Mouse (Mus musculus) midbrain, embryonic 13.5 days (tissue): ENCODE results near the gene Gli2. TPM values are rescaled to one million over a fixed set of nuclear protein-coding genes. Genes with fewer than 3 reads are reported as not detected.
A peak's percentile ranks its signal among the peaks of the same experiment; 100 is the strongest.

Experiments used
- ATAC-seq: fragments of 200-750 bp; cut with Nextera tagmentation; 2 replicates; pipeline ENCODE4 v1.8.0; 2017; ENCODE audit warnings: mild to moderate bottlenecking, moderate TSS enrichment, moderate library complexity
- H3K27ac ChIP-seq: fragments of 300-500 bp; sonication (generic); 2 replicates; pipeline ENCODE4 v1.5.1; 2015; ENCODE audit warnings: inconsistent platforms, mild to moderate bottlenecking, moderate library complexity
- H3K27me3 ChIP-seq: fragments of 300-500 bp; sonication (generic); 2 replicates; pipeline ENCODE4 v1.6.1; 2015; ENCODE audit warnings: mild to moderate bottlenecking, inconsistent platforms
- H3K36me3 ChIP-seq: fragments of 300-500 bp; sonication (generic); 2 replicates; pipeline ENCODE4 v1.6.1; 2015; ENCODE audit warnings: mild to moderate bottlenecking, inconsistent platforms
- H3K4me1 ChIP-seq: fragments of 300-500 bp; sonication (generic); replicated peaks from 2 replicates; pipeline ENCODE4 v1.6.1; 2015; ENCODE audit warnings: inconsistent platforms
- H3K4me2 ChIP-seq: fragments of 300-500 bp; sonication (generic); replicated peaks from 2 replicates; pipeline ENCODE4 v1.6.1; 2015; ENCODE audit warnings: moderate library complexity, mild to moderate bottlenecking, inconsistent platforms
- H3K4me3 ChIP-seq: fragments of 300-500 bp; sonication (generic); replicated peaks from 2 replicates; pipeline ENCODE4 v1.5.1; 2015; ENCODE audit warnings: mild to moderate bottlenecking, inconsistent platforms
- H3K9ac ChIP-seq: fragments of 300-500 bp; sonication (generic); replicated peaks from 2 replicates; pipeline ENCODE4 v1.6.1; 2015; ENCODE audit warnings: mild to moderate bottlenecking, inconsistent platforms
- H3K9me3 ChIP-seq: fragments of 300-500 bp; sonication (generic); 2 replicates; pipeline ENCODE4 v1.6.1; 2016; ENCODE audit warnings: mild to moderate bottlenecking, inconsistent platforms
- WGBS: fragments of 180-500 bp; shearing (Covaris S2); methylation state at CpG from one replicate; pipeline ENCODE4 v1.1.7; 2015; 5-methylcytosine and 5-hydroxymethylcytosine counted together
- polyA plus RNA-seq: library from polyadenylated mRNA; unstranded; fragments of >200 nt; fragmentation: Nextera tagmentation; extraction: Ambion mirVana; gene quantifications from 2 replicates; pipeline ENCODE4 v1.2.1, GENCODE M21; 2015

Gli2 gene
- polyA plus RNA-seq, 1 experiment from 2014 or later, result 3.9 TPM

DNA sequence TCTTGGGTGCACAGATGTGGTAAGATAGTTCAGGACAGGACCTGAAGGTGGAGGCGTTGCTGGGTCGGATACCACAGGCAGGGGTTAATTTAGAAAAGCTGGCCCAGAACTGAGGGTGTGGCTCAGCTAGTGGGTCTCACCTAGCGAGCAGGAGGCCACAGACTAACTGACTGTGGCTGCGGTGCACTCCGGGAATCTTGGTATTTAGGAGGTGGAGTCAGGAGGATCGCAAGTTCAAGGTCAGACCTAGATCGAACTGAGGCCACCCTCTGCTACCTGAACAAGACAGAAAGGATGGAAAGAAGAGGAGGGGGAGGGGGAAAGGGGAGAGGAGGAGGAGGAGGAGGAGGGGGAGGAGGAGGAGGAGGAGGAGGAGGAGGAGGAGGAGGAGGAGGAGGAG lies 22.1 kb upstream of the Gli2 start:
- no peaks in the 10 kb centered on the region for H3K9me3 ChIP-seq
- no peak overlapping the region for H3K9ac ChIP-seq
- no peak for ATAC-seq
- no peak overlapping the region for H3K4me2 ChIP-seq
- no peak overlapping the region for H3K27ac ChIP-seq
- H3K4me1 ChIP-seq, result no peaks in the 10 kb centered on the region
- H3K36me3 ChIP-seq, result no peaks in the 10 kb centered on the region
- peaks cover 2% of the 10 kb centered on the region; the same call in 1 of the 2 replicates for H3K27me3 ChIP-seq
- 58% methylated on average over 7 of the region's 7 CpGs for WGBS
- no peak overlapping the region for H3K4me3 ChIP-seq

- no peak overlapping the region for H3K4me3 ChIP-seq
- no peak overlapping the region for H3K4me2 ChIP-seq
- H3K9me3 ChIP-seq, result no peaks in the 10 kb centered on the region
- no peak overlapping the region for H3K9ac ChIP-seq
- 66% methylated on average over 6 of the region's 6 CpGs for WGBS
- no peak overlapping the region for H3K27ac ChIP-seq
- peaks cover 2% of the 10 kb centered on the region; the same call in 1 of the 2 replicates for H3K27me3 ChIP-seq
- no peaks in the 10 kb centered on the region for H3K4me1 ChIP-seq
- no peak for ATAC-seq
- no peaks in the 10 kb centered on the region for H3K36me3 ChIP-seq
Observed at GRCm38 (mm10) chr1:119074910-119075309, 21.5 kb upstream of the Gli2 start.

GRCm38 (mm10) chr1:119073876-119074275 lies 20.5 kb upstream of the Gli2 start:
- Histone ChIP-seq H3K4me2 (no peak overlapping the region), H3K36me3 (no peaks in the 10 kb centered on the region), H3K27ac (no peak overlapping the region), H3K4me1 (no peaks in the 10 kb centered on the region), H3K9ac (no peak overlapping the region), H3K4me3 (no peak overlapping the region), H3K27me3 (peaks cover 2% of the 10 kb centered on the region; the same call in 1 of the 2 replicates), H3K9me3 (no peaks in the 10 kb centered on the region)
- 86% methylated on average over 7 of the region's 7 CpGs for WGBS
- ATAC-seq, result no peak

- Histone ChIP-seq H3K36me3 (no peaks in the 10 kb centered on the region), H3K9me3 (no peaks in the 10 kb centered on the region), H3K4me3 (no peak overlapping the region), H3K27ac (no peak overlapping the region), H3K4me1 (no peaks in the 10 kb centered on the region), H3K27me3 (no peaks in the 10 kb centered on the region), H3K9ac (no peak overlapping the region), H3K4me2 (no peak overlapping the region)
- ATAC-seq, result no peak
- WGBS, result 85% methylated on average over 20 of the region's 20 CpGs
Observed at GRCm38 (mm10) chr1:119064892-119065671, 11.7 kb upstream of the Gli2 start.

DNA sequence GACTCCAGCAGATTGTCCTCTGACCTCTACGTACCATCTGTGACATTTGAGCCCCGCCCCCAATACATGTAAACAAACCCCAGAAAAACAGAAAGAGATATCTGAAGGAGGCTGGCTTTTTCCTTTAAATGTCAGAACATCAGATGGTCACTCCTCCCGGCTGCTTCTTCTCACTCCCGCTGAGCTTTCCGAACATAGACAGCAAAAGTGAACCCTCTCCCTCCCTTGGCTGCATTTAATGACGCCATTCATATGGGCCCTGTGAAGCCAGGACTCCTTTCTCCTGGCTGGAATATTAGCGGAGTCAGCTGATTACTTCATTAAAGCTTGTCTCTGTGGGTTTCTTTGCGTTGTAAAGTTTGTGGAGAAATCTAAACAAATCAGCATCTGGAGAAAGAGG lies 3.1 kb upstream of the Gli2 start:
- Histone ChIP-seq H3K36me3 (no peaks in the 10 kb centered on the region), H3K4me2 (no peak overlapping the region), H3K27me3 (peaks cover 26% of the 10 kb centered on the region), H3K9me3 (no peaks in the 10 kb centered on the region), H3K9ac (no peak overlapping the region), H3K4me1 (peaks cover 33% of the 10 kb centered on the region), H3K4me3 (no peak overlapping the region), H3K27ac (no peak overlapping the region)
- no peak for ATAC-seq
- WGBS, result 70% methylated on average over 8 of the region's 8 CpGs

- Histone ChIP-seq H3K4me3 (no peak overlapping the region), H3K9ac (no peak overlapping the region), H3K9me3 (no peaks in the 10 kb centered on the region), H3K4me2 (no peak overlapping the region), H3K27ac (no peak overlapping the region), H3K36me3 (no peaks in the 10 kb centered on the region), H3K4me1 (peaks cover 40% of the 10 kb centered on the region), H3K27me3 (peaks cover 30% of the 10 kb centered on the region)
- WGBS, result 82% methylated on average over 4 of the region's 4 CpGs
- ATAC-seq, result no peak
Observed at GRCm38 (mm10) chr1:119055801-119056200, 2.4 kb upstream of the Gli2 start.

GRCm38 (mm10) chr1:119054468-119054867 lies 1.0 kb upstream of the Gli2 start:
- Histone ChIP-seq H3K9ac (no peak overlapping the region; the same call in 1 of the 2 replicates), H3K36me3 (no peaks in the 10 kb centered on the region), H3K4me1 (peaks cover 53% of the 10 kb centered on the region), H3K4me3 (peak overlapping the region; percentile 57), H3K9me3 (no peaks in the 10 kb centered on the region), H3K27ac (no peak overlapping the region), H3K4me2 (peak overlapping the region; percentile 93), H3K27me3 (peaks cover 38% of the 10 kb centered on the region)
- WGBS, result 16% methylated on average over 6 of the region's 6 CpGs
- ATAC-seq, result no peak

DNA sequence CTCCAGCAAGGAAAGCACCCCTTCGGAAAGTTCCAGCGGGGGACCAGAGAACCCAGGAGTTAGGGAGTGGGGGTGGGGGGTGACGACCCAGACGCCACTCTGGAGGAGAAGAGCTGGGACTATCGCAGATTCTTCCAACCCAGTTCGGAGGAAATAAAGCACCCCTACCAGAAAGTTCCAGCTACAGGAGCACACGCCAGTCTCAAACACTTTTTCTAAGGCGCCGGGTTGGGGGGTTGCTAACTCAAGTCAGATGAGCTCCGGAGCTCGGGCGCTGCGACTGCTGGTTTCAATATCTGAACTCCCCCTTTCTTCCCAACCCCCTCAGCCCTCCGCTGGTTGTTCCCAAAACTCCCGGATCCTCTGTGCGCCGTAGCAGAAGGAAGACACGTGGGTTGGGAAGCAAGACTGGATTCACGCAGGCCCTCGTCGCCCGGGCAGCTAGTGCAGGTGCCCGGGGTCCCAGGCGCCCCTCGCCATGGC lies 494 bp upstream of the Gli2 start:
- Histone ChIP-seq H3K4me1 (peaks cover 59% of the 10 kb centered on the region), H3K27me3 (peaks cover 38% of the 10 kb centered on the region)

GRCm38 (mm10) chr1:119052631-119053177 lies 715 bp downstream of the Gli2 start:
- Histone ChIP-seq H3K27me3 (peaks cover 38% of the 10 kb centered on the region), H3K36me3 (no peaks in the 10 kb centered on the region), H3K9ac (peak overlapping the region; percentile 74), H3K4me3 (peak overlapping the region; percentile 57), H3K27ac (peak overlapping the region; percentile 83), H3K4me2 (peak overlapping the region; percentile 93), H3K9me3 (no peaks in the 10 kb centered on the region), H3K4me1 (peaks cover 66% of the 10 kb centered on the region)
- 0 out of 2 replicates have a peak, but pooled peaks have one; percentile 1 for ATAC-seq
- under 1% methylated on average over 33 of the region's 33 CpGs for WGBS

More for the DNA sequence above, 494 bp upstream of the Gli2 start:
- WGBS, result under 1% methylated on average over 25 of the region's 25 CpGs
- H3K4me3 ChIP-seq, result peak overlapping the region; percentile 57
- no peaks in the 10 kb centered on the region for H3K9me3 ChIP-seq
- ATAC-seq, result peak; percentile 18
- peak overlapping the region; percentile 83 for H3K27ac ChIP-seq
- H3K9ac ChIP-seq, result peak overlapping the region; percentile 74
- no peaks in the 10 kb centered on the region for H3K36me3 ChIP-seq
- H3K4me2 ChIP-seq, result peak overlapping the region; percentile 93

DNA sequence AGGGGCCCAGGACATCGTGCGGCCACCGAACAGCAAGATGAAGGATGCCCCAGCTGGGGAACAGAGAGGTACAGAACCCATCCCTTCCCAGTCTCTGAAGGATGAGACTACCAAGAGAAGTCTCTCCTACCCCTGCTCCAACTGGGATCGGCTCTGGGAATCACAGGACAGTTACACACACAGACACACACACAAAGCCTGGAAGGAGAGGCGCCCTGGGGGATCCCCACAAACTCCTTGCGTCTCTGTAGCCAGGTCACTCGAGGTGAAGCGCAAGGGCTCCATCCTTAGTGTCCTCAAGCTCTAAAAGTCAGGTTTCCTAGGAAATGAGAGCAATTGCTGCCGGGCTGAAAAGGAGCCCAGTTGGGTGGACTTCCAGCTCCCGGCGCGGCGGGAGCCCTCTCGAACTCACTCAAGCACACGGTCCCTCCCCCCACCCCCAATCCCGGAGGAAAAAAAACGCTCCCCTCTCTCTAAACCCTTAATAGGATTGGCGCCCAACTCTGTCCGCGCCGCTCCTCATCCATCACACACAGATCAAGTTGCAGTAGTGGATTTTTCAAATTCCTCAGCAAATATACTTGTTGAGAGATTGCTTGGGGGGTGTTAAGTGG lies 1.4 kb downstream of the Gli2 start:
- peak overlapping the region; percentile 57 for H3K4me3 ChIP-seq
- H3K9me3 ChIP-seq, result no peaks in the 10 kb centered on the region
- H3K9ac ChIP-seq, result peak overlapping the region; percentile 74
- peaks cover 71% of the 10 kb centered on the region for H3K4me1 ChIP-seq
- ATAC-seq, result no peak
- H3K27me3 ChIP-seq, result peaks cover 38% of the 10 kb centered on the region
- H3K36me3 ChIP-seq, result no peaks in the 10 kb centered on the region
- peak overlapping the region; percentile 93 for H3K4me2 ChIP-seq
- H3K27ac ChIP-seq, result peak overlapping the region; percentile 83
- under 1% methylated on average over 21 of the region's 21 CpGs for WGBS

DNA sequence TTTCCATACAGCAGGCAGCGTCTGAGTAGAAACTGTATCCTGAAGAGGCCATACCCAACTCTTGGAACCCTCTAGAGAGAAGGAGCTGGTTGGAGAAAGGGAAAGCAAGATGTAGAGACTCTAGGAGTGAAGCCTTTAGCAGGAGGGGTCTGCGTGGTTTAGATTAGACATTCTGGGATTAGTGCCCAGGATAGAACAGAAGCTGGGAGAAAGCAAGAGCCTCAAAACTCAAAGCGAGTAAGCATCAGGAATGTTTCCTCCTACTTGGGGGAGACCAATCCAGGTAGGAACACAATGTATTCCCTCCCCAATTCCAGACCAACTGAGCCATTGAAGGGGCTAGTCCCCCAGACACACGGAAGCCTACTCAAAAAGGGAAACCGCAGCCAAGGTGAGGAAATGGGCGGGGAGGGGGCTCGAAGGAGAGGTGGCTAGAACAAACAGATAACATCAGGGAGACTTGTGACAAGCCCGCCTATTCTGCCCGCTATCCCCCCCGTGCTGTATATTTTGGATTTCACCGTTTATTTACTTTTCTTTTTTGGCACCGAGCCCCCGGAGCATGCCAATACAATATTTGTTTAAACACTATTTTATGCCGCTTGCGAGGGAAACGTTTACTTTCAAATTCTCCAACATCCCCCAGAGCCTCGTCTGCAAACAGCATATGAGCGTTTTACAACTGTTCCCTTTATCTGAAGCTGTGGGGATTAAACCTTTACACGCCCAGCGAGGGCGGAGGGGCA lies 2.1 kb downstream of the Gli2 start:
- H3K36me3 ChIP-seq, result no peaks in the 10 kb centered on the region
- H3K4me2 ChIP-seq, result peak overlapping the region; percentile 93
- peak overlapping the region; percentile 83 for H3K27ac ChIP-seq
- H3K27me3 ChIP-seq, result peaks cover 35% of the 10 kb centered on the region
- no peaks in the 10 kb centered on the region for H3K9me3 ChIP-seq
- H3K4me3 ChIP-seq, result peak overlapping the region; percentile 57
- H3K4me1 ChIP-seq, result peaks cover 73% of the 10 kb centered on the region
- H3K9ac ChIP-seq, result peak overlapping the region; percentile 74
- 3% methylated on average over 21 of the region's 21 CpGs for WGBS
- ATAC-seq, result no peak
